Mouse (Mus musculus): Measurements from ENCODE around the gene Aaed1. TPM values are rescaled to one million over a fixed set of nuclear protein-coding genes. Genes with fewer than 3 reads are reported as not detected.

Gene Aaed1
- total RNA-seq, 2 experiments from 2014 or later = 20.4 to 23.8 TPM

DNA sequence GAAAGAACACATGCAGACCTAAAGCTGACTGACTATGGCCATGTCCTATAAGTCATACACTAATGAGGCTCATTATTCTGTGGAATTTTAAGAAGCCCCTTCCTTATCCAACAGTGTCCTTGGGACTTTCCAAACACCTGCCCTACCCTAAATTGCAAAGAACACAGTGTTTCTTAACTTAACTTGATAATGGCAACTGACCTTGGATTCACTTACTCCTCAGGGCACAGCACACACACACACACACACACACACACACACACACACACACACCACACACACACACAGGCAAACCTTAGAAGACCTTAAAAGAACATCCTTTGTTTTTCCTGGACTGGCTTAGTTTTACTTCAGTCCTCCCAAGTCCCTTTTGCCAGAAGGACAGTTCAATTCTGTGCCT is 58.8 kb downstream of the Aaed1 start:
- DNase-seq (ENCODE audit: low spot score in 2 of 2) = no peak

DNA sequence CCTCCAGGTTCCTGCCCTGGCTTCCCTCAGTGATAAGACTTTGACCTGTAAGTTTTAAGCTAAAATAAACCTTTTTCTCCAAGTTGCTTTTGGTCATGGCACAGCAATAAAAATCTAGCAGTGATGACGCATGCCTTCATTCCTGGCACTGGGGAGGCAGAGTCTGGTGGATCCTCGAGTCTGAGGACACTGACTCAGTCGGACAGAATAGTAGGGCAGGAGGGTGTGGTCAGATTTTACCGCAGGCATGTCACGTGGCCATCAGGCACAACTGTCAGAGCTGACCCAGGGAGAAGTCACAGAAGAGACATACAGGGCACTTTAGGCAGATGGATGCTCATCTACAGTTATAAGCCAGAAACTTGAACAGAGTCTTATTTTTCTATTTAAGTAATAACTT is 60.4 kb downstream of the Aaed1 start:
- DNase-seq (ENCODE audit: low spot score in 2 of 2) = no peak

DNA sequence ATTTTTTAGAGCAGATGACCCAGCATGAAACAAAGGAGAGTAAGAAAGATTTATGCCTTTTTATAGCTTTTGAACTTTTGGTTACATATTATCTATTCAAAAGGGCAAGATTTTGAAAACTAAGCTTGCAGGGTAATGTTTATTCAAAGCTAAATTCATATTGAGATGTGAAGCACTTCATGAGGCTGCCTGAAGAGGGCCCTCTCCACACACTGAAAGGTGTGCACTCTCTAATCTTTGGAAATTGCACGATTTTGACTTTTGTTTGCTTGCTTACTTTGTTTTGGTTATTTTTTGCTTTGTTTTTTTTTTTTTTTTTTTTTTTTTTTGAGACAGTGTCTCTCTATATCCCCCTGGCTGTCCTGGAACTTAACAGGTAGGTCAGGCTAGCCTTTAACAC is 62.1 kb downstream of the Aaed1 start:
- peak in 1 of 2 experiments; percentile 32 for DNase-seq (ENCODE audit: low spot score in 2 of 2)

DNA sequence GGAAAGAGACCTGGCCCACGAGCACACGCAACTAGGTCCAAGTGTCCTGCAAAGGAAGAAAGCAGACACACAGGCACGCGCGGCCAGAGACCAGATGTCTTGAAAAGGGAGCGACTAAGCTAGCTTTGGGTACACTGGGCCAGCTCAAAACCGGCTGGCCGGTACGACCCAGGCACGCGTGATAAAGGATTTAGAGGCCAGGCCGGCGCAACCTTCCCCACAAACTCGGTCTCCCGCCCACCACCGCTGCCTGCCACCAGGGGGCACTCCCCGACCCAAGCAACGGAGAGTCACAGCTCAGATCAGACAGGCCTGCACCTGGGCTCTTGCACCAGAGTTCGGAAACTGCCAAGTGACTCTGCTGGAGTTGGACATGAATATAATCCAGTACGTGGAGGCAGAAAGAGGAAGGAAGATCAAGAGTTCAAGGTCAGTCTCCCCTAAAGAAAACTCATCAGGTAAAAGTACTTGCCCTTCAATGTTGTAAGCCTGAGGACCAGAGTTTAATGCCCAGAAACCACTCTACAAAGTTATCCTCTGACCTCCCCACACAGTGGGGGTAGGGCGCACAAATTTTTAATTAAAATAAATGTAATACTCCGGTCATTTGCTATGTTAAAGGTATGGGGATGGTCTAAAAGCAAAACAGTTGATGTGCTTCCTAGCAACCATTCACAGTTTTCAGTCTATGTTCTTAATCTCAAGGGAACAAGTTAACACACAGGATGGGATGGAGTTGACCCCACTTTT is 63.6 kb downstream of the Aaed1 start:
- DNase-seq (ENCODE audit: low spot score in 2 of 2) = peak; percentile 78 to 81

DNA sequence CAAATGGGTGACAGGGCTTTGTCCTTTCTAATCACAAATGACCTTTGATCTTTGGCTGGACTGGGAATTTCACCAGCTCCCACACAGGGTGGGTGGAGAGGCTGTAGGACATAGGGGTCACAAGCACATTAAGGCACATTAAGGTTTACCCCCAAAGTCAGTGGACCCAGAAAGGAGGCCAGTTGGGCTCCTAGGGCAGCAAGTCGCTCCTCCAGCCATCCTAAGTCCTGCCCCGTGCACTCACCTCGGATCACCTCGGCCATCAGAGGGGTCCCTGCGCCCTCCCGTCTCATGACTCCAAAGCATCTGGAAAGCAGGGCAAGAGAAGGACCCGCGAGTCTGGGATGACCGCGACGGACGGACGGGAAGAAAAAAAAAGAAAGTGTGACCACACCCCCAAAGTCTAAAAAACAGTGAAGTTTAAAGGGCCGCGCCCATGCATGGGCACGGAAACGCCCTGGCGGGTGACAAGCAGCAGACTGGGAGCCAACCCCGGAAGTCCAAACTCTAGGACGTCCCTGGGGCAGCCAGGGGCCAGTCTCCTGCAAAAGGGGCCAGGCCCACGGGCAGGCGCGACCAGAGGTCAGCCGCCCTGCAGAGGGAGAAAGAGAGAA is 64.2 kb downstream of the Aaed1 start:
- DNase-seq (ENCODE audit: low spot score in 2 of 2) = no peak

DNA sequence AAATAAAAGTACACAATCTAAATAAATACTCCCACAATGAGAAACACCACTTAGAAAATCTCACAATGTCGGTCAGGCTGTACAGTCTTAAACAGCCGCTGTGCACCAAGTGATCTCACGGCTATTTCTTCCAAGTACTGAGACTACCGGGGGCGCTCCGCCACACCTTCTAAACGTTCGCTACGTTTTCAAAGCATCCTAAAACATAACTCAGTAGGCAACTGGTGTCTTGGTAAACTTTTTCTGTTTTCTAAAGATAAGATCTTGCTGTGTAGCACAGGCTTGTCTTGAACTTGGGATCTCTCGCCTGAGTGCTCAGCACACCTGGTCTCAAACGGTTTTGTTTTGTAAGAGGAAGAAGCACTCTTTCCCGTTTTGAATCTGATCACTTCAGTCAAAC is 66.4 kb downstream of the Aaed1 start:
- no peak for DNase-seq (ENCODE audit: low spot score in 2 of 2)

DNA sequence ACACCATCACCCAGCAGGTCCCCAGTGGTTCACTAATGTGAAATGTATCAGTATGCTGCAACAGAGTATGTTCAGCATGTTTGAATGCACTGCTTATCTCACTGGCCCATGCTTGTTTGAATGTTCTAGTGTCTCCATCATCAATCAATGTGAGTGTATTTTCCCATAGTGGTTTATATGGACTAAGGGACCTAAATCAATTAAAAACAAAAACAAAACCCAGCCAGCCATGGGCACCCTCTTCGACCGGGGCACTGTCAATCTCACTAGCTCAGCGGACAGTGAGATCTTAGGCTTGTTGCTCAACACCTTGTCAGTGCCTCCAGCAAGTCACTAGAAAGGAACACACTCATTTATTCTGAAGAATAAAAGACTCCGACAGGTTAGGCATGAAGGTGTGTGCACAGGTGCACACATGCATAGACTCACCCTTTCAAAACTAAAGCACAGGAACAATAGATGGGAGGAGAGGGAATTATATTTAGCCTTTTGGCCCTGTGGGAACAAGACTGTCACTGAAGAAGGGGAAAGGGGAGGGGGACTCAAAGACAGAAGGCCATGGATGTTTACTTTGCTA is 67.7 kb downstream of the Aaed1 start:
- DNase-seq (ENCODE audit: low spot score in 2 of 2) = no peak

DNA sequence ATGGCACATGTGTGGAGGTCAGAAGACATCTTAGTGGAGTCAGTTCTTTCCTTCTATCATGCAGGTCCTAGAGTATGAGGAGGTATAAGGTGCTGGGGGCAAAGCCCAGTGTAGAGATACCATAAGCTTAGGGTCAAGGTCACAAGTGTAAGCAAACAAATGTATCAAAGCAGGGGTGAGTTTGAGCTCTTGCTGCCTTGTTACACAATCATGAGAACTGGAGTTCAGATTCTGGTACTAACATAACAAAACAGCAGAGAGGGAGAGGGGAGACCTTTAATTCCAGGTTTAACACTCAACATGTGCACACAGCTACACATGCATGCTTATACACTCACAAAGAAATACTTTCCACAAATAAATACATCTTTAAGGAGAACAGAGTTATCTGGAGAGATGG is 69.8 kb downstream of the Aaed1 start:
- no peak for DNase-seq (ENCODE audit: low spot score in 2 of 2)

DNA sequence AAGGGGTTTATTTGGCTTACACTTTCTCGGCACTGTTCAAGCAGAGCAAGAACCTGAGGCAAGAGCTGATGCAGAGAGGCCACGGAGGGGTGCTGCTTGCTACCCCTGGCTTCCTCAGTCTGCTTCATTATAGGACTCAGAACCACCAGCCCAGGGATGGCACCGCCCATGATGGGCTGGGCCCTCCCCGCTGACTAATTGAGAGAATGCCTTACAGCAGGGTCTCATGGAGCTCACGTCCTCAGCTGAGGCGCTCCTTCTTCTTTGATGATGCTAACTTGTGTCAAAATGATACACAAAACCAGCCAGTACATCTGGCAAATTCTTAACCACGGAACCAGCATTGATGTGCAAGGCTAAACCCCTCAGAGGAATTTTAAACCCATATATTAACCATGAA is 71.9 kb downstream of the Aaed1 start:
- DNase-seq (ENCODE audit: low spot score in 2 of 2) = no peak

DNA sequence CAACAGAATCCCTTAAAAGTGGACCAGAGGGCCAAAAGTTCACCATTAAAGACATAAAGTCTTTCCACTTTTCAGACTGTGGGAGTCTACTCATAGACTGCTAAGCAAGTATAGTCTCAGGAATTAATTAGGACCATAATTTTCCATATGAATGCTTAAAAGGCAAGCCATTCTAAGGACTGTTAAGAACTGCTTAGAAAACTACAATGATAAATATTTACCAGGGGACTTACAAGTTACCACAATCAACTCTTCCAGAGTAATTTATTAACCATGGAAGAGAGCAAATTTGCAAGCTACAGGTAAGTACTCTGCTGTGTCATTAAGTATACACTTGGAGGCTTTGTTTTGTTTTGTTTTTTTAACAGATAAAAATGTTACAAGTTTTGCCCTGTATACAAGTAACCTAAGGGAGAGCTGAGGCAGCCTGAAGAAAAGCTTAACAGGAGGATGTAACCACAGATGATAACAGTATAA is 74.8 kb downstream of the Aaed1 start:
- no peak for DNase-seq (ENCODE audit: low spot score in 2 of 2)

DNA sequence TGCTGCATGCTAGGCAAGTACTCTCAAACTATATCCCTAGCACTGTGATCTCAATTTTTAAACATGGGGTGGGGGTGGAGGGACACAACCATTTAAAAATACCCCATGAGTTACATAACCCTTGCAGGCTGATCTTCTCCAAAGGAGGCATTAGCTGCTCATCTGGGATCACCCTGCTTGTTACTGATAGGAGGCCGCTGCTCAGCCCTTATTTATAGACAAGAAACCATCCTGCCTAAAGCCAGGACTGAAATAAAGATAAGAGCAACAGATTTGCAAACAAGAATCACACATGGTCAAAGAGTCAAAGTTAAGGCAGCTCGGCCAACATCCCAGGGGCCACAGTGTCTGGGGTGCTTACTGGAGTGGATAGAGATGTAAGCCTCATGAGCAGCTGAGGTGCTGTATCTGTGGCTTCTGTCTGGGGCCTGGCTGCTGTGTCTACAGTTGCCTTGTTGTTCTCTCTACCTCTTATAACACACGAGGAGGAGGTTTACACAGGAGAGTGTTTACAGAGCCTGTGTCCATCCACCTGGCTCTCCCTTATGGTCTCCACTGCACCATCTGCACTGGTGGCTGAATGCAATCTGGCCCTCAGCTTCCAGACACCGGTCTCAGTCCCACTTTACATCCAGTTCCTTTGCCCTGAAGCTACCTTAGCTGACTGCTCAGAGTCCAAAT is 75.4 kb downstream of the Aaed1 start:
- DNase-seq (ENCODE audit: low spot score in 2 of 2) = no peak

DNA sequence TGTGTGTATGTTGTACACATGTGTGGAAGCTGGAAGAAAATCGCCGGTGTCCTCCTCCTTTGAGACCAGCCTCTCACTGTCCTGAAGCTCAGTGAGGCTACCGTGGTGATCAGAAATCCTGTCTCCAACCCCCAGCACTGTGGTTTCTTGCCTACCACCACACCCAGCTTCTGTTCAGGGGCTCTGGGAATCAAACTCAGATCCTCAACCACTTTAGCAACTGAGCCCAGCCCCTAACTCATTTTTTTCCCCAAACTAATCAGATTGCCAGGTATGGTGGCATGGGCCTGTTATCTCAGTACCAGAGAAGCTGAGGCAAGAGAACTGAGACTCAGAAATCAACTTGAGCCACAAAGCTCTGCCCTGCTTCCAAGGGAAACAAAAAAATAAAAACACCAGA is 76.7 kb downstream of the Aaed1 start:
- no peak for DNase-seq (ENCODE audit: low spot score in 2 of 2)

DNA sequence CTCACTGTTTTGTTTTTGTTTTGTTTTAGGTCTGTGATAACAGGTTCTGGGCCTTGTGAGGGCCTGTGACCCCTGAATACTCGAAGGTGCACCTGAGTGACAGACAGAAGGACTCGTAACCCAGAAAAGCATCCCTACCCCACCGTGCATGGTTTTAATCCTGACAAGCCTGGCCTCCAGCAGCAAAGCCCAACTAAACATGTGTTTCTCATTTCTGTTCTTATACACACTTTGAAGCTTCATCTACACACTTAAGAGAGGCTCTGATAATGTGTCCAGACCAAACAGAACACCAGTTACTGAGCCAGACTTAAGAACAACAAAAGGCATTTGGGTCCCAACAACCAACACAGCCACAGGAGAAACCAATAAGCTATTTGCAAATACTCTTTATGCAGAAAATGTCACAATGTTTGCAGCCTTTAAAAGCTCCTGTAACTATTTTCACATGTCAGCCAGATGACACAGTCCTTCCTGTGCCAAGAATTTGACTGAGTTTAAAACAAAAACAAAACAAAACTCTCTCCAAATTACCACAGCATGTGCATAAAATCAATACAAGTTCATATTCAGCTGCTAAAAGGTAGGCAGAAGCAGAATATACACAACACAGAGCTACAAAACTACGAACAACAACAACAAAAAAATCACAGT is 77.3 kb downstream of the Aaed1 start:
- no peak for DNase-seq (ENCODE audit: low spot score in 2 of 2)

DNA sequence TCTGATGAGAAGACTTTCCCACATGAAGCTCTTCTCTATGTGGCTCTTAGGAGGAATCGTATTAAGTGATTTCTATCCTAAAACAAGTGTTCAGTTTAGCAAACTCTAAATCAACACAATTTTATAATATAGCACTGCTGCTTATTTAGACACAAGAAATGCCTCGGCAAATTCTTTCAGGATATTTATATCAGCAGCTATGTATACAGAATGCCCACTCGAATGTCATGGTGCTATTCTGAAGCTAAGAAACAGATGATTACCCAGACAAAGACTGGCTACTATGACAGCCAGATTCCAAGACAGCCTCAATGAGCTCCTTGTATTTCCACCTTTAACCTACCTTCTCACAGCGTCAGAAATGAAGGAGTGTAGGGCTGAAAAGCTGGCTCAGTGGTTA is 79.4 kb downstream of the Aaed1 start:
- DNase-seq (ENCODE audit: low spot score in 2 of 2) = no peak

DNA sequence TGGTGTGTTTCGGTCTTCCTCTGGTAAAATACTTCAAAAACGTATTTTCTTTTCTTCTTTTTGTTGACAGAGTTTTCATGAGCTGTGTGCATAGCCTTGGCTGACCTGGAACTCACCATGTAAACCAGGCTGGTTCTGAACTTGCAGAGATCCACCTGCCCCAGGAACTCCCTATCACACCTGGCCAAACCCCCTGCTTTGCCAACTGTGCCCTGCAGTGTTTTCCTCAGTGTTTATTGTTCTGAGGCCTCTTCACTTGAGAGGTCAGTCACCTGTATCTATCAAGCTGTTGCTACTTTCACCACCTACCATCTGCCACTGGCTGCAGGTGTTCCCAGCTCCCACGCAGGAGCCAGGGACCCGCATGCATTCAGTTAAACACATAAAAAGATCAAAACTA is 85.8 kb downstream of the Aaed1 start:
- DNase-seq (ENCODE audit: low spot score in 2 of 2) = no peak

DNA sequence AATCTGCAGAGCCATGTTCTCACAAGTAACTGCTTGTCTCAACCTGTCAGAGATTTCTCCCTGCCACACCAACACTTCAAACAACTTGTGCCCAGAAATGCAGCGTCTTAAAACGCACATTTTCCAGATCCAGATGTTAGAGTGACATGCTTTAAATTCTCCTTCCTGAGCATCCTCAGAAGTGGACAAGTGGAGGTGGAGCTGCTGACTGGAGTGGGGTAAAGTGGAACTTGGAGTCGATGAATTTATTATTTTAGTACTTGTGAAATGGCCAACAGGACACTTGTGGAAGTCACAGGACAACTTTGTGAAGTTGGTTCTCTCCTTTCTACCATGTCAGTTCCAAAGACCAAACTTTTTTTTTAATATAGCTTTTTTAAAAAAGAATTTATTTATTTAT is 86.8 kb downstream of the Aaed1 start:
- no peak for DNase-seq (ENCODE audit: low spot score in 2 of 2)

Other genes with a start within 250 kb of the Aaed1 start
- gene Hsd17b3, start 223.5 kb downstream of the Aaed1 start, total RNA-seq (2021) = not detected
- gene Slc35d2, start 183.3 kb downstream of the Aaed1 start, total RNA-seq (2021) = 1 to 10 TPM in 1 of 2 experiments, under 1 TPM in 1; 0.77 to 1.3 TPM
- 10 to 100 TPM; 26.6 to 33.5 TPM for gene Zfp367, start 159.5 kb downstream of the Aaed1 start, total RNA-seq (2021)
- gene Habp4, start 150.9 kb downstream of the Aaed1 start, total RNA-seq (2021) = 100 to 1,000 TPM; 216 to 221 TPM
- gene Cdc14b, start 37.4 kb downstream of the Aaed1 start, total RNA-seq (2021) = 10 to 100 TPM; 14.3 to 15.3 TPM
- gene Ctsl, start 58.2 kb upstream of the Aaed1 start, total RNA-seq (2021) = 100 to 1,000 TPM; 117 to 124 TPM
- 10 to 100 TPM in 1 of 2 experiments, 1 to 10 TPM in 1; 9.9 to 11.9 TPM for gene Cdk20, start 119.6 kb upstream of the Aaed1 start, total RNA-seq (2021)
- not detected for gene Fam240b, start 185.1 kb upstream of the Aaed1 start, total RNA-seq (2021)

Data from left cerebral cortex, adult 18-20 months (tissue).